Comparison of ENCODE assay signal across 12 mouse cellular contexts in genomic region chr14:34273280-34273679, GRCm38 (mm10). TPM values are rescaled to one million over a fixed set of nuclear protein-coding genes. Genes with fewer than 3 reads are reported as not detected.
DNase-seq lines count a peak whose midpoint lies in the region; ATAC-seq and TF ChIP-seq lines count a peak whose summit lies in the region.
"Had no signal": no experiment of that assay in that cellular context is flagged by ENCODE, and none has a peak within 500 bp of the region (broad histone marks: within the 10 kb centered on the region; RNA-seq: fewer than 3 reads in every experiment).

No protein-coding gene starts in this region.

- no peak overlapping the region for H3K4me3 ChIP-seq in left cerebral cortex, adult 2 months
- H3K4me3 ChIP-seq: erythroblast, embryonic 14.5 days; heart, embryonic 12.5 days; neural tube, embryonic 15.5 days had no signal

- ATAC-seq in activated CD4-positive, CD25-positive, alpha-beta regulatory T cell, adult 4 months: peak; percentile 57

- peak; percentile 74 for TF ChIP-seq CTCF in left cerebral cortex, adult 2 months (IDR thresholded peaks at IDR 0.05)

- no peak for DNase-seq in left cerebral cortex, adult 2 months (ENCODE audit: extremely low spot score in 1 of 2, low spot score in 2 of 2)
- DNase-seq in left cerebral cortex, adult 8-10 months (ENCODE audit: low spot score in 2 of 2): no peak
- peak; percentile 30 for DNase-seq in ES-CJ7 (ENCODE audit: low read depth, low spot score)
- DNase-seq in naive thymus-derived CD4-positive, alpha-beta T cell, adult 2 months (ENCODE audit: low read depth): peak; percentile 63
- no peak for DNase-seq in urinary bladder, adult 18-20 months (ENCODE audit: low spot score in 2 of 2)
- DNase-seq in right cerebral cortex, postnatal 25 days: no peak
- DNase-seq: kidney, postnatal 4 days; thymus, postnatal 14 days had no signal

- intact Hi-C loops in left cerebral cortex, adult 2 months (cut with DNase I): loop anchor here (1.0 to 2.0 kb wide), 2 partner anchors 90 to 298 kb away; no protein-coding TSS in a partner anchor

- no peak overlapping the region for H3K27ac ChIP-seq in left cerebral cortex, adult 2 months
- H3K27ac ChIP-seq: neural tube, embryonic 15.5 days had no signal

RNA-seq across cellular contexts. Expression of gene Shld2, which starts 37.0 kb away (rescaled TPM):
- total RNA-seq in left cerebral cortex, adult 2 months (2021): 10 to 100 TPM; 10.5 to 11.5 TPM
- 10 to 100 TPM; 10.9 to 16.4 (median 12.1) TPM for total RNA-seq in left cerebral cortex, adult 8-10 months (2022)
- 1 to 10 TPM; 8.3 to 9.2 TPM for polyA plus RNA-seq in activated CD4-positive, CD25-positive, alpha-beta regulatory T cell, adult 4 months (2017; shearing (Covaris generic))

RNA-seq across cellular contexts. Expression of gene Glud1, which starts 37.2 kb away (rescaled TPM):
- 100 to 1,000 TPM; 281 to 285 TPM for total RNA-seq in left cerebral cortex, adult 2 months (2021)
- total RNA-seq in left cerebral cortex, adult 8-10 months (2022): 100 to 1,000 TPM; 281 to 334 (median 318) TPM
- 10 to 100 TPM; 37.3 to 50.1 TPM for polyA plus RNA-seq in activated CD4-positive, CD25-positive, alpha-beta regulatory T cell, adult 4 months (2017; shearing (Covaris generic))

RNA-seq across cellular contexts. Expression of gene Syt15, which starts 53.9 kb away (rescaled TPM):
- total RNA-seq in left cerebral cortex, adult 2 months (2021): under 1 TPM; 0.28 to 0.29 TPM
- total RNA-seq in left cerebral cortex, adult 8-10 months (2022): under 1 TPM; 0.33 to 0.80 (median 0.52) TPM
- under 1 TPM in 1 of 2 experiments, not detected in 1; 0.19 TPM for polyA plus RNA-seq in activated CD4-positive, CD25-positive, alpha-beta regulatory T cell, adult 4 months (2017; shearing (Covaris generic))
- polyA plus RNA-seq: erythroblast, embryonic 14.5 days had no signal

Comparison
In these comparisons a context has a peak if more than half of its experiments do, and no peak if none do; other contexts are left out.
1. DNase-seq: peak in ES-CJ7 (single experiment) and naive thymus-derived CD4-positive, alpha-beta T cell, adult 2 months (single experiment); none in left cerebral cortex, adult 2 months (0 of 2), left cerebral cortex, adult 8-10 months (0 of 2), urinary bladder, adult 18-20 months (0 of 2) and right cerebral cortex, postnatal 25 days (single experiment).